Mouse (Mus musculus) bone marrow macrophage, adult 2 months (primary cell): ENCODE measurements around the gene Vangl1.

ENCODE experiments used
- CTCF ChIP-seq: IDR thresholded peaks from 2 replicates; pipeline ENCODE4 v1.5.1; 2012; ENCODE audit warnings: low read depth, mild to moderate bottlenecking, low read length, moderate library complexity
- POLR2A ChIP-seq: IDR thresholded peaks from 2 replicates; pipeline ENCODE4 v1.6.1; 2012; ENCODE audit warnings: mild to moderate bottlenecking, low read depth, low read length, borderline replicate concordance

GRCm38 (mm10) chr3:102149941-102150340 lies 54.6 kb downstream of the Vangl1 start:
- TF ChIP-seq CTCF (no peak), POLR2A (no peak)
